Mouse (Mus musculus) C2C12 (cell line): ENCODE results near the gene Mtch2. TPM values are rescaled to one million over a fixed set of nuclear protein-coding genes. Genes with fewer than 3 reads are reported as not detected.
"Not testable (repeated sequence)": the region's sequence is repeated elsewhere in the genome, so short reads cannot be mapped to it uniquely, and the experiment has no call there.

ENCODE experiments used
- H3K27me3 ChIP-seq: one replicate; pipeline ENCODE4 v1.6.1; 2011; ENCODE audit not compliant: control insufficient read depth, insufficient read depth, insufficient read length
- H3K36me3 ChIP-seq: one replicate; pipeline ENCODE4 v1.6.1; 2011; ENCODE audit not compliant: control insufficient read depth, insufficient read depth
- H3K4me3 ChIP-seq: one replicate; pipeline ENCODE4 v1.5.1; 2011; ENCODE audit warnings: mild to moderate bottlenecking, control low read depth; ENCODE audit not compliant: poor library complexity, insufficient read depth, severe bottlenecking
- H3K79me2 ChIP-seq: one replicate; pipeline ENCODE4 v1.6.1; 2011; ENCODE audit not compliant: control insufficient read depth, insufficient read depth
- H3K79me3 ChIP-seq: one replicate; pipeline ENCODE4 v1.6.1; 2011; ENCODE audit warnings: low read depth, control low read depth
- H3ac ChIP-seq: one replicate; pipeline ENCODE3; 2011; ENCODE audit warnings: low read depth; ENCODE audit not compliant: control insufficient read depth, insufficient read length
- CEBPB ChIP-seq: IDR thresholded peaks from one replicate; pipeline ENCODE4 v1.6.1; 2011; ENCODE audit warnings: low read depth, mild to moderate bottlenecking, control low read depth, moderate library complexity
- CTCF ChIP-seq: IDR thresholded peaks from one replicate; pipeline ENCODE4 v1.5.1; 2011; ENCODE audit not compliant: control insufficient read depth, insufficient read depth, insufficient read length
- FOSL1 ChIP-seq: IDR thresholded peaks from one replicate; pipeline ENCODE4 v1.8.0; 2011; ENCODE audit warnings: mild to moderate bottlenecking, low read length; ENCODE audit not compliant: poor library complexity, insufficient read depth, severe bottlenecking
- MAX ChIP-seq: IDR thresholded peaks from one replicate; pipeline ENCODE4 v1.6.1; 2011; ENCODE audit warnings: mild to moderate bottlenecking, control low read depth
- MYOD1 ChIP-seq: IDR thresholded peaks from one replicate; pipeline ENCODE4 v1.6.1; 2011; ENCODE audit warnings: low read depth; ENCODE audit not compliant: control insufficient read depth, insufficient read length
- MYOG ChIP-seq: IDR thresholded peaks from one replicate; pipeline ENCODE4 v1.6.1; 2011; ENCODE audit not compliant: control insufficient read depth, insufficient read length; ENCODE audit errors: extremely low read depth
- USF1 ChIP-seq: IDR thresholded peaks from one replicate; pipeline ENCODE4 v1.6.1; 2011; ENCODE audit warnings: low read depth, mild to moderate bottlenecking, control low read depth, moderate library complexity
- polyA plus RNA-seq: library from polyadenylated mRNA; unstranded; fragments of >200 nt; fragmentation: generic; extraction: Trizol; gene quantifications from one replicate; pipeline ENCODE4 v1.2.1, GENCODE M21; 2012; ENCODE audit warnings: missing spikeins

Gene Mtch2
- polyA plus RNA-seq, 1 experiment, result 146 TPM

GRCm38 (mm10) chr2:90818710-90819109 lies 28.2 kb upstream of the Mtch2 start:
- Histone ChIP-seq H3K27me3 (no peaks in the 10 kb centered on the region), H3K79me2 (no peaks in the 10 kb centered on the region), H3K79me3 (no peaks in the 10 kb centered on the region), H3ac (no peak overlapping the region), H3K36me3 (no peaks in the 10 kb centered on the region), H3K4me3 (no peak overlapping the region)
- no peak for TF ChIP-seq MYOD1

GRCm38 (mm10) chr2:90820894-90821293 lies 26.1 kb upstream of the Mtch2 start:
- Histone ChIP-seq H3K4me3 (no peak overlapping the region), H3K79me3 (no peaks in the 10 kb centered on the region), H3ac (no peak overlapping the region), H3K36me3 (no peaks in the 10 kb centered on the region), H3K27me3 (no peaks in the 10 kb centered on the region), H3K79me2 (no peaks in the 10 kb centered on the region)
- TF ChIP-seq MAX (no peak), FOSL1 (no peak), USF1 (no peak), MYOG (no peak), CTCF (no peak), CEBPB (no peak), MYOD1 (no peak)

GRCm38 (mm10) chr2:90822978-90823377 lies 24.0 kb upstream of the Mtch2 start:
- Histone ChIP-seq H3K79me2 (no peaks in the 10 kb centered on the region), H3K27me3 (no peaks in the 10 kb centered on the region), H3K4me3 (no peak overlapping the region), H3ac (no peak overlapping the region), H3K36me3 (no peaks in the 10 kb centered on the region), H3K79me3 (no peaks in the 10 kb centered on the region)
- TF ChIP-seq MYOD1 (no peak), USF1 (no peak), FOSL1 (no peak)

GRCm38 (mm10) chr2:90823781-90824180 lies 23.2 kb upstream of the Mtch2 start:
- no peaks in the 10 kb centered on the region for H3K36me3 ChIP-seq
- TF ChIP-seq MAX (no peak), USF1 (no peak), MYOG (no peak), FOSL1 (no peak), CTCF (no peak), MYOD1 (no peak), CEBPB (no peak)
- H3K27me3 ChIP-seq, result peaks cover 1% of the 10 kb centered on the region
- H3ac ChIP-seq, result no peak overlapping the region
- H3K79me2 ChIP-seq, result no peaks in the 10 kb centered on the region
- H3K79me3 ChIP-seq, result no peaks in the 10 kb centered on the region
- H3K4me3 ChIP-seq, result no peak overlapping the region

- H3K79me3 ChIP-seq, H3ac ChIP-seq, H3K4me3 ChIP-seq, H3K36me3 ChIP-seq, H3K27me3 ChIP-seq, H3K79me2 ChIP-seq: not testable (repeated sequence)
Observed at GRCm38 (mm10) chr2:90824528-90824927, 22.4 kb upstream of the Mtch2 start.

GRCm38 (mm10) chr2:90825515-90826172 lies 21.3 kb upstream of the Mtch2 start:
- H3K27me3 ChIP-seq, result peaks cover 4% of the 10 kb centered on the region
- TF ChIP-seq MAX (no peak), MYOG (no peak), FOSL1 (no peak), CTCF (no peak), CEBPB (no peak), MYOD1 (no peak), USF1 (no peak)
- no peaks in the 10 kb centered on the region for H3K36me3 ChIP-seq
- no peak overlapping the region for H3ac ChIP-seq
- no peaks in the 10 kb centered on the region for H3K79me2 ChIP-seq
- H3K4me3 ChIP-seq, result no peak overlapping the region
- H3K79me3 ChIP-seq, result no peaks in the 10 kb centered on the region
